Mouse (Mus musculus) heart, adult 2 months (tissue): ENCODE results near the gene Bves. TPM values are rescaled to one million over a fixed set of nuclear protein-coding genes. Genes with fewer than 3 reads are reported as not detected.

Source experiments
- DNase-seq, 2 experiments: peaks; one replicate each; pipeline ENCODE4 v3.0.0; 2021
- H3K27ac ChIP-seq: fragments of 200-600 bp; 2 replicates; pipeline ENCODE4 v1.8.1; 2022
- H3K27me3 ChIP-seq: fragments of 200-500 bp; 2 replicates; pipeline ENCODE4 v1.6.1; 2012; ENCODE audit warnings: mild to moderate bottlenecking, low read length, inconsistent platforms, mixed read lengths; ENCODE audit not compliant: control insufficient read depth, insufficient read depth
- H3K36me3 ChIP-seq: fragments of 200-500 bp; 2 replicates; pipeline ENCODE4 v1.6.1; 2012; ENCODE audit warnings: low read length, inconsistent platforms; ENCODE audit not compliant: control insufficient read depth, insufficient read depth
- H3K4me1 ChIP-seq: fragments of 200-500 bp; 2 replicates; pipeline ENCODE4 v1.6.1; 2011; ENCODE audit warnings: low read length; ENCODE audit not compliant: control insufficient read depth, insufficient read depth
- H3K4me3 ChIP-seq: fragments of 200-600 bp; 2 replicates; pipeline ENCODE4 v1.8.1; 2022
- H3K79me2 ChIP-seq: fragments of 200-500 bp; replicated peaks from 2 replicates; pipeline ENCODE4 v1.6.1; 2012; ENCODE audit warnings: mild to moderate bottlenecking, inconsistent platforms, low read length, moderate library complexity, mixed read lengths; ENCODE audit not compliant: control insufficient read depth, insufficient read depth
- H3K9ac ChIP-seq: fragments of 200-500 bp; 2 replicates; pipeline ENCODE4 v1.6.1; 2012; ENCODE audit warnings: low read depth, mild to moderate bottlenecking, control low read depth, inconsistent platforms, low read length, mixed read lengths
- CTCF ChIP-seq: fragments of 200-600 bp; IDR thresholded peaks from 2 replicates; pipeline ENCODE4 v1.8.1; 2022; ENCODE audit warnings: antibody characterized with exemption, mild to moderate bottlenecking, moderate library complexity
- EP300 ChIP-seq: fragments of 200-500 bp; IDR thresholded peaks from 2 replicates; pipeline ENCODE4 v1.6.1; 2011; ENCODE audit warnings: low read depth, low read length, control low read depth; ENCODE audit not compliant: insufficient read depth
- POLR2A ChIP-seq: fragments of 200-500 bp; IDR thresholded peaks from 2 replicates; pipeline ENCODE4 v1.6.1; 2011; ENCODE audit warnings: mild to moderate bottlenecking, low read depth, low read length, control low read depth; ENCODE audit not compliant: insufficient read depth
- WGBS: fragments of 180-500 bp; shearing (Covaris S2); methylation state at CpG from one replicate; pipeline ENCODE4 v1.1.7; 2018; 5-methylcytosine and 5-hydroxymethylcytosine counted together
- intact Hi-C: fragments of 180-260 bp; cut with DNase I; formaldehyde crosslinking; loops from one replicate; pipeline ENCODE4 v1.15.1; 2025
- polyA plus RNA-seq: library from polyadenylated mRNA; depleted of rRNA; stranded (reverse); fragments of >200 nt; gene quantifications from 2 replicates; pipeline ENCODE4 v1.2.3, GENCODE M21; 2012
- total RNA-seq, 2 experiments: library from RNA; stranded (reverse); gene quantifications; 2 replicates each; pipeline ENCODE4 v1.2.3; 2021

Bves gene
- total and polyA plus RNA-seq, 3 experiments: 25.0 to 34.8 (median 31.1) TPM

GRCm38 (mm10) chr10:45311624-45312023 is 23.9 kb upstream of the Bves start:
- Histone ChIP-seq H3K27ac (no peak overlapping the region), H3K4me1 (no peaks in the 10 kb centered on the region), H3K4me3 (no peak overlapping the region), H3K79me2 (no peaks in the 10 kb centered on the region), H3K9ac (no peak overlapping the region), H3K36me3 (no peaks in the 10 kb centered on the region), H3K27me3 (no peaks in the 10 kb centered on the region)
- no peak for TF ChIP-seq CTCF
- TF ChIP-seq EP300: no peak
- TF ChIP-seq POLR2A: no peak
- DNase-seq: no peak
- WGBS: 75% methylated on average over 7 of the region's 7 CpGs
- intact Hi-C loops: no loop called here

- Histone ChIP-seq H3K79me2 (no peaks in the 10 kb centered on the region), H3K4me1 (no peaks in the 10 kb centered on the region), H3K4me3 (no peak overlapping the region), H3K9ac (no peak overlapping the region), H3K36me3 (no peaks in the 10 kb centered on the region), H3K27ac (no peak overlapping the region), H3K27me3 (no peaks in the 10 kb centered on the region)
- intact Hi-C loops: no loop called here
- DNase-seq: no peak
- 89% methylated on average over 16 of the region's 16 CpGs for WGBS
- TF ChIP-seq CTCF (no peak), POLR2A (no peak), EP300 (no peak)
These were observed 20.7 kb upstream of the Bves start for GRCm38 (mm10) chr10:45314865-45315264.

- Histone ChIP-seq H3K4me3 (no peak overlapping the region), H3K79me2 (no peaks in the 10 kb centered on the region), H3K9ac (no peak overlapping the region), H3K27ac (no peak overlapping the region), H3K27me3 (no peaks in the 10 kb centered on the region), H3K36me3 (no peaks in the 10 kb centered on the region), H3K4me1 (no peaks in the 10 kb centered on the region)
- WGBS: 84% methylated on average over 5 of the region's 5 CpGs
- intact Hi-C loops: no loop called here
- no peak for TF ChIP-seq POLR2A
- TF ChIP-seq EP300: no peak
- no peak for TF ChIP-seq CTCF
- no peak for DNase-seq
These were observed 16.6 kb upstream of the Bves start for GRCm38 (mm10) chr10:45318922-45319321.

- H3K27me3 ChIP-seq: no peaks in the 10 kb centered on the region
- intact Hi-C loops: no loop called here
- 81% methylated on average over 3 of the region's 3 CpGs for WGBS
These were observed 15.3 kb upstream of the Bves start for GRCm38 (mm10) chr10:45320296-45320695.

GRCm38 (mm10) chr10:45324159-45324558 is 11.4 kb upstream of the Bves start:
- TF ChIP-seq POLR2A (no peak), CTCF (no peak)
- Histone ChIP-seq H3K9ac (no peak overlapping the region), H3K36me3 (no peaks in the 10 kb centered on the region), H3K4me3 (no peak overlapping the region), H3K27ac (no peak overlapping the region), H3K4me1 (no peaks in the 10 kb centered on the region), H3K27me3 (no peaks in the 10 kb centered on the region), H3K79me2 (no peaks in the 10 kb centered on the region)
- 47% methylated on average over 1 of the region's 1 CpGs for WGBS
- intact Hi-C loops: no loop called here
- no peak for DNase-seq

More at GRCm38 (mm10) chr10:45320296-45320695, 15.3 kb upstream of the Bves start:
- no peak overlapping the region for H3K4me3 ChIP-seq
- H3K4me1 ChIP-seq: no peaks in the 10 kb centered on the region
- no peak for DNase-seq
- no peaks in the 10 kb centered on the region for H3K79me2 ChIP-seq
- H3K9ac ChIP-seq: no peak overlapping the region
- no peak overlapping the region for H3K27ac ChIP-seq
- no peaks in the 10 kb centered on the region for H3K36me3 ChIP-seq
- TF ChIP-seq CTCF (no peak), POLR2A (no peak), EP300 (no peak)

GRCm38 (mm10) chr10:45328196-45329000 is 7.2 kb upstream of the Bves start:
- WGBS: 82% methylated on average over 7 of the region's 7 CpGs
- no peak overlapping the region for H3K4me3 ChIP-seq
- no peaks in the 10 kb centered on the region for H3K79me2 ChIP-seq
- no peak overlapping the region for H3K9ac ChIP-seq
- no peak for DNase-seq
- no peaks in the 10 kb centered on the region for H3K4me1 ChIP-seq
- H3K27ac ChIP-seq: no peak overlapping the region
- intact Hi-C loops: no loop called here
- TF ChIP-seq CTCF (no peak), POLR2A (no peak), EP300 (no peak)
- H3K36me3 ChIP-seq: no peaks in the 10 kb centered on the region
- no peaks in the 10 kb centered on the region for H3K27me3 ChIP-seq
